In the genomic region with DNA sequence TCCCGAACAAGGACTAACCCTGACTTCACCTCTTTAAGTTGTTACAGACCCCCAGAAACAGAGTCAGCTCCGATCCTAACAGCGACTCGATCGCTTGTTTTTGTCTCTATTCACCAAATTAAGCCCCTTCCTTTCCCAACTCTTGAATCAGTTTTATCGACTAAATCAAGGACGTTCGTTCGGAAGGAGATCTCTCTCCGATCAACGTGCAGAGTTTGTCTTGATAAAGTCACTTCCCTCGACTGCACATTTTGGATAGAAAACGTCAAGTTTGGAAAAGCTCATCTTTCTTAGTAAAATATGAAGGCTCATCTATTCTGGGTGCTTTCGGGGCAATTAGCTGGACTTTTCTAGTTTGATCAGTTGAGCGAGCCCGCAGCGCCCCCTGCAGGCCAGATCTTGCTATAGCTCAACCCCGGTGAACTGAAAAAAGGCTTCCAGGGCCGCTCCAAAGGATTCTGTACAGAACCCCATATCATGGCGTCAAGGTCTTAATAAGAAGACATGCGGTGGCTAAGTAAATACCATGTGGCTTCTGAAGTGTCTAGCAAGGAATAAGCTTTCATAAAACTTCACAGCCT, we compare ENCODE assay signal across 8 mouse cellular contexts. TPM values are rescaled to one million over a fixed set of nuclear protein-coding genes. Genes with fewer than 3 reads are reported as not detected.
DNase-seq lines count a peak whose midpoint lies in the region.

No protein-coding gene starts in this region.

- WGBS in hindbrain, embryonic 10.5 days = 3% methylated on average over 21 of the region's 21 CpGs

- H3K4me3 ChIP-seq in hindbrain, embryonic 10.5 days = peak overlapping the region; percentile 58

- DNase-seq in MEL-GATA-1-ER (ENCODE audit: extremely low read depth, low read depth) = peak; percentile 70
- peak; percentile 86 for DNase-seq in cerebellum, adult 8-10 months
- DNase-seq in forelimb bud, embryonic 11.5 days (ENCODE audit: low read depth, low spot score) = peak; percentile 83
- DNase-seq in hindbrain, embryonic 10.5 days (ENCODE audit: low spot score) = peak; percentile 89
- peak; percentile 60 for DNase-seq in layer of hippocampus, adult 9-11 months
- peak; percentile 88 for DNase-seq in lung, postnatal 25 days (ENCODE audit: low spot score)
- DNase-seq in retina, embryonic 14.5 days (ENCODE audit: low spot score) = peak; percentile 94
- DNase-seq in thymus, postnatal 36 days = peak; percentile 78 to 81

- H3K4me1 ChIP-seq in hindbrain, embryonic 10.5 days (replicated peaks) = peaks cover 29% of the 10 kb centered on the region

- H3K27ac ChIP-seq in hindbrain, embryonic 10.5 days = peak overlapping the region; percentile 74; the same call in 1 of the 2 replicates

- peaks cover 11% of the 10 kb centered on the region for H3K27me3 ChIP-seq in hindbrain, embryonic 10.5 days (ENCODE audit: insufficient read depth, poor library complexity, severe bottlenecking)

- H3K36me3 ChIP-seq in hindbrain, embryonic 10.5 days = no peaks in the 10 kb centered on the region

- H3K9me3 ChIP-seq in hindbrain, embryonic 10.5 days = no peaks in the 10 kb centered on the region

RNA-seq across cellular contexts. Expression of gene Sesn2, which starts 4.3 kb away (rescaled TPM):
- polyA plus RNA-seq in hindbrain, embryonic 10.5 days (2016; fragmentation: Nextera tagmentation; extraction: Ambion mirVana) = 12.9 and 13.0 TPM in 2 replicates

RNA-seq across cellular contexts. Expression of gene Atpif1, which starts 18.8 kb away (rescaled TPM):
- 1,033 and 1,169 TPM in 2 replicates for polyA plus RNA-seq in hindbrain, embryonic 10.5 days (2016; fragmentation: Nextera tagmentation; extraction: Ambion mirVana)

RNA-seq across cellular contexts. Expression of gene Dnajc8, which starts 20.7 kb away (rescaled TPM):
- 202 and 214 TPM in 2 replicates for polyA plus RNA-seq in hindbrain, embryonic 10.5 days (2016; fragmentation: Nextera tagmentation; extraction: Ambion mirVana)

RNA-seq across cellular contexts. Expression of gene Ptafr, which starts 49.2 kb away (rescaled TPM):
- 0.42 and 0.81 TPM in 2 replicates for polyA plus RNA-seq in hindbrain, embryonic 10.5 days (2016; fragmentation: Nextera tagmentation; extraction: Ambion mirVana)

RNA-seq across cellular contexts. Expression of gene Med18, which starts 50.9 kb away (rescaled TPM):
- 29.0 and 33.3 TPM in 2 replicates for polyA plus RNA-seq in hindbrain, embryonic 10.5 days (2016; fragmentation: Nextera tagmentation; extraction: Ambion mirVana)

Comparison
In these comparisons a context has a peak if more than half of its experiments do, and no peak if none do; other contexts are left out.
1. Peak in every context shown above with its lines: DNase-seq, H3K4me3 ChIP-seq and H3K27ac ChIP-seq.